Mouse (Mus musculus): ENCODE results near the gene Gab1. TPM values are rescaled to one million over a fixed set of nuclear protein-coding genes. Genes with fewer than 3 reads are reported as not detected.

The Gab1 gene
- polyA plus RNA-seq, 1 experiment from 2014 or later, result 16.8 TPM

DNA sequence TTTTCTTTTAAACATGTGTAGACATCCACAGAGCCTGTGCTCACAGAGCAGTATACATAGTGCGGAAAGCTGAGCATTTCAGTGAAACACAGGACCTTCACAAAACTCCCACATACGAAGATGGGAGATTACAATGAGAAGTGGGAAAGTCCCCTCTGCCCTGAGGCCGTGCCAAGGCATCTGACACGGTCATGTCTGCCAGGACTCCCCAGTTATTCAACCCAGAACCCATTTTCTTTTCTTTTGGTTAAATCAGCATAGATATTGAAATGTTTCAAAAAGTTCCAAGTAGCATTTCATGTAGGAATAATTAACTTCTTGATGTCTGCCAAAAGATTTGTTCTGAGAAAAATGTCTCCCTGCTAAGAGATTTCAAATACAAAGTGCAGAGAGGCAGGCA is 45.9 kb downstream of the Gab1 start:
- Histone ChIP-seq H3K27me3 (no peaks in the 10 kb centered on the region), H3K9me3 (replicated peaks) (no peaks in the 10 kb centered on the region), H3K36me3 (no peaks in the 10 kb centered on the region), H3K4me3 (replicated peaks) (no peak overlapping the region), H3K4me2 (no peak overlapping the region), H3K9ac (no peak overlapping the region), H3K27ac (0 out of 2 replicates have a peak overlapping the region, but pooled peaks have one; percentile 11), H3K4me1 (peaks cover 61% of the 10 kb centered on the region)
- ATAC-seq (replicated peaks; ENCODE audit: low FRiP score), result no peak
- 59% methylated on average over 4 of the region's 4 CpGs for WGBS

- Histone ChIP-seq H3K27me3 (no peaks in the 10 kb centered on the region), H3K27ac (no peak overlapping the region), H3K4me1 (peaks cover 56% of the 10 kb centered on the region), H3K9ac (no peak overlapping the region), H3K36me3 (no peaks in the 10 kb centered on the region), H3K9me3 (replicated peaks) (no peaks in the 10 kb centered on the region), H3K4me3 (replicated peaks) (no peak overlapping the region), H3K4me2 (no peak overlapping the region)
- no peak for ATAC-seq (replicated peaks; ENCODE audit: low FRiP score)
Measured at GRCm38 (mm10) chr8:80832534-80832933, 47.8 kb downstream of the Gab1 start.

GRCm38 (mm10) chr8:80831876-80832524 is 48.3 kb downstream of the Gab1 start:
- no peak for ATAC-seq (replicated peaks; ENCODE audit: low FRiP score)
- Histone ChIP-seq H3K4me2 (no peak overlapping the region), H3K27me3 (no peaks in the 10 kb centered on the region), H3K4me3 (replicated peaks) (no peak overlapping the region), H3K9ac (no peak overlapping the region), H3K36me3 (no peaks in the 10 kb centered on the region), H3K27ac (no peak overlapping the region), H3K4me1 (peaks cover 58% of the 10 kb centered on the region), H3K9me3 (replicated peaks) (no peaks in the 10 kb centered on the region)
- WGBS, result 83% methylated on average over 5 of the region's 5 CpGs

DNA sequence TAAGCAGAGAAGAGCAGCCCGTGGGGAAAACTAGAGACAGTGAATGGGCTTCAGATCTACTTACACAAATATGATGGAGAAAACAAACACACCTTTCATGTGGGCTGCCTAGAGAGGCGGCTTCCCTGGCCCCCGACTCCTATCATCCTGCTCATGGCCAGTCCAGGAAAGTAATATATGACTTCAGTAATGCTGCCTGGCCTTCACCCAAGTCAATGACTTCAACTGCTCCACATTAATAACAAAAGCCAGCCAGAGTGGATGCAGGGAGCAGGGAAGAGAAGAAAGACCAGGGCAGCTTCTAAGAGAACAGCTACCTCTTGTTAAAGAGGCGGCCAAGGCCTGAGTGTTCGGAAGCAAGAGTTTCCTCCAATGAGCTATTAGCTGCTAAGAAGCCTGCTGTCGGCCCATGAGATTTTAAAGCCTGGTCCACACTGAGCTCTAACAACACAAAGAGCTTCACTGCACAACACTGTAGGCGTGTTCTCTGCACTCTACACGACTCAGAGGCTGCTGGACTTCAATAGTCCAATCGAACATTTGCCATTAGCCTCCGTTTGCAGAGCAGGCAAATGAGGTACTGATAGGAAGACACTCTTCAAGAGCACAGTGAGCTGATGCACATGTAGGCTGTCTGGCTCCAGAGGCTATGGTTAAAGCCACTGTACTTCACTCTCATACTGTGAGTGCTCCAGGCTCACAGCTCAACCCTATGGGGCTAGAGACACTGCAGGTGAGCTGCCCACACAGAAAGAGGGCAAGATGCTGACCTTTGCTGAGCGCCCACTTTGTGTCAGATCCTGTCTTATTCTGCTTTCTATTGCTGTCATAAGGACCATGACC is 49.4 kb downstream of the Gab1 start:
- Histone ChIP-seq H3K4me1 (peaks cover 64% of the 10 kb centered on the region), H3K27ac (peak overlapping the region; percentile 49), H3K27me3 (no peaks in the 10 kb centered on the region), H3K9me3 (replicated peaks) (no peaks in the 10 kb centered on the region), H3K9ac (no peak overlapping the region), H3K4me2 (no peak overlapping the region), H3K4me3 (replicated peaks) (no peak overlapping the region), H3K36me3 (no peaks in the 10 kb centered on the region)
- WGBS, result 48% methylated on average over 11 of the region's 11 CpGs
- peak; percentile 27 for ATAC-seq (replicated peaks; ENCODE audit: low FRiP score)

- H3K27ac ChIP-seq, result 0 out of 2 replicates have a peak overlapping the region, but pooled peaks have one; percentile 49
- peaks cover 64% of the 10 kb centered on the region for H3K4me1 ChIP-seq
- WGBS, result 37% methylated on average over 7 of the region's 7 CpGs
Measured at GRCm38 (mm10) chr8:80830141-80830540, 50.2 kb downstream of the Gab1 start.

DNA sequence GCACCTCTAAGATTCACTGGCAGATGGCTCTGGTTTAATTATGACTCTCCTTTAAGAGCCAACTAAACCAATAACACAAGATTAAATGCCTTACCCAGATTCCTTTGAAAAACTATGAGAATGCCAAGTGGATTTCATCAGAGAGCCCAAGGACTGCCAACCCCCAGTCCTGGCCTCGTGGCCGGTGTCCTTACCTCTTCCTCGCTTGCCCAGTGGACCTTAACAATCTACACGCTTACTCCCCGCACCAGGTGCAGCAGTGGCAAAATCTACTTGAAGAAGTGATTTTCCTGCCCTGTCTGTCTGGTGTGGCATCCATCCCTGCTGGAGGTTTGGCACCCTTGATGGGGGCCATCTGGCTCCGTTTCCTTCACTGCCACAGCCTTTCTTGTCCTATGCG is 53.3 kb downstream of the Gab1 start:
- H3K4me2 ChIP-seq, result no peak overlapping the region
- peak overlapping the region; percentile 18; the same call in 1 of the 2 replicates for H3K27ac ChIP-seq
- 54% methylated on average over 7 of the region's 7 CpGs for WGBS
- no peaks in the 10 kb centered on the region for H3K27me3 ChIP-seq
- peaks cover 67% of the 10 kb centered on the region for H3K4me1 ChIP-seq
- no peak for ATAC-seq (replicated peaks; ENCODE audit: low FRiP score)
- H3K36me3 ChIP-seq, result no peaks in the 10 kb centered on the region
- H3K4me3 ChIP-seq (replicated peaks), result no peak overlapping the region
- no peak overlapping the region for H3K9ac ChIP-seq
- H3K9me3 ChIP-seq (replicated peaks), result no peaks in the 10 kb centered on the region

More at GRCm38 (mm10) chr8:80830141-80830540, 50.2 kb downstream of the Gab1 start:
- Histone ChIP-seq H3K9me3 (replicated peaks) (no peaks in the 10 kb centered on the region), H3K27me3 (no peaks in the 10 kb centered on the region), H3K36me3 (no peaks in the 10 kb centered on the region), H3K9ac (no peak overlapping the region), H3K4me2 (no peak overlapping the region), H3K4me3 (replicated peaks) (no peak overlapping the region)
- ATAC-seq (replicated peaks; ENCODE audit: low FRiP score), result no peak

- Histone ChIP-seq H3K4me3 (replicated peaks) (no peak overlapping the region), H3K27me3 (no peaks in the 10 kb centered on the region), H3K4me2 (no peak overlapping the region), H3K27ac (0 out of 2 replicates have a peak overlapping the region, but pooled peaks have one; percentile 28), H3K36me3 (no peaks in the 10 kb centered on the region), H3K9ac (no peak overlapping the region), H3K4me1 (peaks cover 56% of the 10 kb centered on the region), H3K9me3 (replicated peaks) (no peaks in the 10 kb centered on the region)
- ATAC-seq (replicated peaks; ENCODE audit: low FRiP score), result no peak
- WGBS, result 69% methylated on average over 4 of the region's 4 CpGs
Measured at GRCm38 (mm10) chr8:80825136-80825535, 55.2 kb downstream of the Gab1 start.

- Histone ChIP-seq H3K4me2 (no peak overlapping the region), H3K9ac (no peak overlapping the region), H3K36me3 (no peaks in the 10 kb centered on the region), H3K4me3 (replicated peaks) (no peak overlapping the region), H3K4me1 (peaks cover 53% of the 10 kb centered on the region), H3K27me3 (no peaks in the 10 kb centered on the region), H3K27ac (peak overlapping the region; percentile 28), H3K9me3 (replicated peaks) (no peaks in the 10 kb centered on the region)
- no peak for ATAC-seq (replicated peaks; ENCODE audit: low FRiP score)
- WGBS, result 34% methylated on average over 5 of the region's 5 CpGs
Measured at GRCm38 (mm10) chr8:80824426-80824825, 55.9 kb downstream of the Gab1 start.

DNA sequence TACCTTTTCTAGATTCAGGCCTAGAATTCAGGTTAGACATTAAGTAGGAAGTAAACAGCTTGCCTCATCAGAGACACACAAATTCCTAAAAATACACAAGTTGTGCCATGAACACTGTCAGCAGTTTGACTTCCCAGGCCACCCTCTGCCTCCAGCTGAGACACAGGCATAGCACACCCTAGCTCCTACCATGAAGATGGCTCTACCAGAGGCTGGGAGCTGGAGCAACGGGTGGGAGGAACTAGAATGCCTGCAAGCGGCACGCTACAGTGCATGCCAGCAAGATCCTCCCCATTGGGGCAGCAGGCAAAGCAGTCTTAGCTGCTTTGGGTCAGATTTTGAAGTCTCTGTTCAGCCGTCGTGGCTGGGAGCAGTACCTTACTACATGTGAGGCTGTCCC is 57.1 kb downstream of the Gab1 start:
- peak; percentile 67 for ATAC-seq (replicated peaks; ENCODE audit: low FRiP score)
- Histone ChIP-seq H3K9ac (no peak overlapping the region), H3K4me2 (no peak overlapping the region), H3K4me1 (peaks cover 62% of the 10 kb centered on the region), H3K4me3 (replicated peaks) (no peak overlapping the region), H3K27ac (peak overlapping the region; percentile 28), H3K9me3 (replicated peaks) (no peaks in the 10 kb centered on the region), H3K27me3 (no peaks in the 10 kb centered on the region), H3K36me3 (no peaks in the 10 kb centered on the region)
- 51% methylated on average over 5 of the region's 5 CpGs for WGBS

DNA sequence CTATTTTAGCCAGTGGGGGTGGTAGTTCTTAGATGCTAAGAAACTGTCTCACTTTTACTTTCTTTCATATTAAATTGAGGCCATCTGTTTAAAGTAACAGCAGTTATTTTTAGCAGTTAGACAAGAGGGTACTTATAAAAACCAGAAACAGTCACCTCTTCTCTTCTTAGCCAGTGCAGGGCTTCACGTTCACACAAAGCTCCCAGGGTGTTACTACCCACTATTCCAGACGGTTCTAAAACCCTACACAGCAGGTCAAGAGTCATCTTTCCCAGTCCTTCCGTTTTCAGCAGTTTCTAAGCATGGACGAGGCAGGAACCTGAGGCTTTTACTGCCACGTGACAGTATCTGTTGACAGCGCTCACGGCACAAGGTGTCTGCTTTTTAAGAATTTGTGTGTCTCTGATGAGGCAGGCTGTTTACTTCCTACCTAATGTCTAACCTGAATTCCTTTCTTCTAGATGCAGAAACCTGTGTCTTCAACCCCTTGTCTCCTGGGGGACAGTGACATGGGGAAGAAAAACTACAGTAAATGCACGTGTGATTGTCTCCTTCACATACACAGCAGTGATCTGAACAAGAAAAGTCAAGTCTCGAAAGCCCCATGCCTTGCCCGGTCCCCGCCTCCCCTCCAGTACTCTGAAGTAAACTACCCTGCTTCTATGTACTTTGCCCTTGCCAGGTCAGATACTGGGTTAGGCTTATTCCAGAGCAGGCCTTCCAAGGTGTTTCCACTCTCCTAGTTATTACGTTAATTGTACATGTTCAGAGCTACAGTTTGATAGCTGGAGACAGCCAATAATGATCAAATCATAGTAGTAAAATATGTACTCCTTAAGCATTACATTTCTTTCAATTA is 58.7 kb downstream of the Gab1 start:
- Histone ChIP-seq H3K4me2 (no peak overlapping the region), H3K27ac (no peak overlapping the region), H3K27me3 (no peaks in the 10 kb centered on the region), H3K9me3 (replicated peaks) (no peaks in the 10 kb centered on the region), H3K4me3 (replicated peaks) (no peak overlapping the region), H3K4me1 (peaks cover 51% of the 10 kb centered on the region), H3K36me3 (no peaks in the 10 kb centered on the region), H3K9ac (no peak overlapping the region)
- 61% methylated on average over 12 of the region's 12 CpGs for WGBS
- ATAC-seq (replicated peaks; ENCODE audit: low FRiP score), result no peak

DNA sequence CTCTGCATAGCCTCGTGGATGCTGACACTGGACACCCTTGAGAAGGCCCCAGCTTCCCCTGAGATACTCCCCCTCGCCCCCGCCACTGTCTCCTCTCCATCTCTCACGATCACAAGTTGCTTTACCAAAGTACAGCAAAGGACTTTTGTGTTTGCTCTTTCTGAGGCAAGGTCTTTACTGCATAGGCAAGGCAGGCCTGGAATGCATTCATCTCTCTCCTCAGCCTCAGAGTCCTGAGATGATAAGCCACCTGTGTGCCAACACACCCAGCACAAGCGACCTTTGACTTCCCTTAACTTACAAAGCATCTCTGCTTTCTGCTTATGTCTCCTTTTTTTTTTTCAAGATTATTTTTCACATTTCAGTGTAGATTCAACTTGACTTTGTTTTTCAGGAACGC is 61.3 kb downstream of the Gab1 start:
- Histone ChIP-seq H3K9ac (no peak overlapping the region), H3K27me3 (no peaks in the 10 kb centered on the region), H3K36me3 (no peaks in the 10 kb centered on the region), H3K4me3 (replicated peaks) (no peak overlapping the region), H3K4me2 (no peak overlapping the region), H3K4me1 (peaks cover 41% of the 10 kb centered on the region), H3K27ac (no peak overlapping the region), H3K9me3 (replicated peaks) (no peaks in the 10 kb centered on the region)
- ATAC-seq (replicated peaks; ENCODE audit: low FRiP score), result no peak
- 60% methylated on average over 6 of the region's 6 CpGs for WGBS

DNA sequence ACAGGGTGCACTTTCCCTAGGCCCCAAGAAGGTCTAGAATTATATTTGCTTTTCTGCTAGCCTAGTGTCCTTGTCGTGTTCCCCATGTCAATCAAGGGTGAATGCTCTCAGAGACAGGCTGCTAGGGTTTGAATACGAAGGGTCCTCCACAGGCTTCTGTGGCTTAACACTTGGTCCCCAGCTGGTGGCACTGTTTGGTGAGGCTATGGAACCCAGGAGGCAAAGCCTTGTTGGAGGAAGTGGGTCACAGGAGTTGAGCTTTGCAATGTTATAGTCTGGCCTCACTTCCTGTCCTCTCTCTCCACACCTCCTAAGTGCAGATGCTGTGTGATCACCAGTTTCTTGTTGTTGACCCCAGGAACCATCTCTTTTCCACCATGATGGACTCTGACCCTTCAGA is 63.3 kb downstream of the Gab1 start:
- Histone ChIP-seq H3K36me3 (no peaks in the 10 kb centered on the region), H3K9ac (no peak overlapping the region), H3K4me2 (no peak overlapping the region), H3K4me1 (peaks cover 49% of the 10 kb centered on the region), H3K27ac (no peak overlapping the region), H3K9me3 (replicated peaks) (no peaks in the 10 kb centered on the region), H3K27me3 (no peaks in the 10 kb centered on the region), H3K4me3 (replicated peaks) (no peak overlapping the region)
- WGBS, result 91% methylated on average over 2 of the region's 2 CpGs
- no peak for ATAC-seq (replicated peaks; ENCODE audit: low FRiP score)
